Mouse (Mus musculus) cortical plate, adult 2 months (tissue): ENCODE results near the gene Ncor1. TPM values are rescaled to one million over a fixed set of nuclear protein-coding genes. Genes with fewer than 3 reads are reported as not detected.
A peak's percentile ranks its signal among the peaks of the same experiment; 100 is the strongest.
"Not testable (repeated sequence)": the region's sequence is repeated elsewhere in the genome, so short reads cannot be mapped to it uniquely, and the experiment has no call there.

Experiments used
- H3K27ac ChIP-seq: fragments of 200-500 bp; 2 replicates; pipeline ENCODE4 v1.5.1; 2012; ENCODE audit warnings: low read length, control low read depth, inconsistent platforms; ENCODE audit not compliant: insufficient read depth
- H3K4me1 ChIP-seq: fragments of 200-500 bp; 2 replicates; pipeline ENCODE4 v1.6.1; 2011; ENCODE audit warnings: low read length; ENCODE audit not compliant: control insufficient read depth, insufficient read depth
- H3K4me3 ChIP-seq: fragments of 200-500 bp; 2 replicates; pipeline ENCODE4 v1.5.1; 2011; ENCODE audit warnings: mild to moderate bottlenecking, low read length, control low read depth; ENCODE audit not compliant: insufficient read depth
- CTCF ChIP-seq: fragments of 200-500 bp; IDR thresholded peaks from 2 replicates; pipeline ENCODE4 v1.5.1; 2011; ENCODE audit warnings: mild to moderate bottlenecking, control low read depth, low read length; ENCODE audit not compliant: insufficient read depth; ENCODE audit errors: extremely low read depth
- POLR2A ChIP-seq: fragments of 200-500 bp; IDR thresholded peaks from 2 replicates; pipeline ENCODE4 v1.6.1; 2011; ENCODE audit warnings: mild to moderate bottlenecking, low read length, control low read depth; ENCODE audit not compliant: insufficient read depth; ENCODE audit errors: extremely low read depth
- polyA plus RNA-seq: library from polyadenylated mRNA; depleted of rRNA; stranded (reverse); fragments of >200 nt; gene quantifications from 2 replicates; pipeline ENCODE4 v1.2.3, GENCODE M21; 2012

The Ncor1 gene
- polyA plus RNA-seq, 1 experiment = 129 TPM

DNA sequence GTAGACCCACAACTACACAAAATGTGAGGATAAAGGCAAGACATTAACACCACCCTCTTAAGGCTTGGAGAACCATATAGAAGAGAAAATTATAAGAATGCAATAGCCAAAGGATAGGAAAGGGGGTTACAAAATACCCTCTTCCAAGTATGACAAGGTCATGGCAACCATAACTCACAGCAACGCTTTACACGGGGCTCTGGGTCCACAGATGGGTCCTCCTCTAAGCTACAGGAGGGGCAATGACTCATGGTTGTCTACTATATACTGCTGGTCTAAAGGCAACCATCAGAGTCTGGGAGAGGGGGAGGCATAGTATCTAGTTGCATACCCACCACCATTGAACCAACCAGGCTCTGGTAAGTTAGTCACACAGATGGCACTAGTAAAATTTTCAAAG, 26.1 kb downstream of the Ncor1 start:
- Histone ChIP-seq H3K4me1 (no peaks in the 10 kb centered on the region; the same call in 1 of the 2 replicates), H3K27ac (no peak overlapping the region), H3K4me3 (no peak overlapping the region)
- TF ChIP-seq POLR2A (no peak), CTCF (no peak)

GRCm38 (mm10) chr11:62427105-62427504, 31.2 kb downstream of the Ncor1 start:
- H3K4me3 ChIP-seq = no peak overlapping the region
- H3K27ac ChIP-seq = no peak overlapping the region
- TF ChIP-seq POLR2A (no peak), CTCF (no peak)
- H3K4me1 ChIP-seq = no peaks in the 10 kb centered on the region; the same call in 1 of the 2 replicates

GRCm38 (mm10) chr11:62426266-62426665, 32.1 kb downstream of the Ncor1 start:
- TF ChIP-seq POLR2A = no peak
- TF ChIP-seq CTCF = no peak
- H3K4me3 ChIP-seq = no peak overlapping the region
- no peak overlapping the region for H3K27ac ChIP-seq
- H3K4me1 ChIP-seq = no peaks in the 10 kb centered on the region; the same call in 1 of the 2 replicates

GRCm38 (mm10) chr11:62424525-62424924, 33.8 kb downstream of the Ncor1 start:
- Histone ChIP-seq H3K4me1 (no peaks in the 10 kb centered on the region), H3K27ac (no peak overlapping the region), H3K4me3 (no peak overlapping the region)
- TF ChIP-seq POLR2A = no peak
- no peak for TF ChIP-seq CTCF

DNA sequence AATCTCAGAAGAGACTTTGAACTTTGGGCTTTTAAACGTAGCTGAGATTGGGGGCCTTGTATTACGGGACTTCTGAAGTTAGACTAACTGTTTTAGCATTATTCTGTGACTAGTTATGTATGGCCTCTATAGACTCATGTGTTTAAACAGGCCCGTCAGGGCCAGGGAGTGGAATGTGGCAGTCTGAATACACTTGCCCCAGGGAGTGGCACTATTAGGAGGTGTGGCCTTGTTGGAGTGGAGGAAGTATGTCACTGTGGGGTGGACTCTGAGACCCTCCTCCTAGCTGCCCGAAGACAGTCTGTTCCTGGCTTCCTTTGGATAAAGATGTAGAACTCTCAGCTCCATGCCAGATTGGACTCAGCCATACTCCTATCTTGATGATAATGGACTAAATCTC, 43.3 kb downstream of the Ncor1 start:
- no peak for TF ChIP-seq CTCF
- no peak for TF ChIP-seq POLR2A
- no peak overlapping the region for H3K27ac ChIP-seq
- no peak overlapping the region for H3K4me3 ChIP-seq
- no peaks in the 10 kb centered on the region for H3K4me1 ChIP-seq

DNA sequence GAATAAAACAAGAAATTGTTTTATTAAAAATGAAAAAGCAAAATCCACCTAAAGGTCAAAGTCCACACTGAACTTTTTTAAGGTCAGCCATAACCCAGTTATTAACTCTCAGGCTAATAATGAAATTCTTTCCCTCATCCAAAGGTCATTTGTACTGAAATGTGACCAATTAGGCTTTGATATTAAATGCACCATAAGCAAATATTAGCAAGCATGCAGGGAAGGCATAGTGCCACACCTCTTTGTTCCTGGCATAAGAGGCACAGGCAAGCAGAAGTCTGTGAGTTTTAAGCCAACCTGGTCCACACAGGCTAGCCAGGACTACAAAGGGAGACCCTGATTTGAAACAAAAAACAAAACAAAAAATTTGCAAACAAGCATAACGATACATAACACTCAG, 48.7 kb downstream of the Ncor1 start:
- Histone ChIP-seq H3K27ac (no peak overlapping the region), H3K4me3 (no peak overlapping the region), H3K4me1 (no peaks in the 10 kb centered on the region)
- TF ChIP-seq POLR2A (no peak), CTCF (no peak)

GRCm38 (mm10) chr11:62408848-62409247, 49.5 kb downstream of the Ncor1 start:
- no peak overlapping the region for H3K27ac ChIP-seq
- H3K4me3 ChIP-seq = no peak overlapping the region
- TF ChIP-seq POLR2A = no peak
- TF ChIP-seq CTCF = no peak
- no peaks in the 10 kb centered on the region for H3K4me1 ChIP-seq

DNA sequence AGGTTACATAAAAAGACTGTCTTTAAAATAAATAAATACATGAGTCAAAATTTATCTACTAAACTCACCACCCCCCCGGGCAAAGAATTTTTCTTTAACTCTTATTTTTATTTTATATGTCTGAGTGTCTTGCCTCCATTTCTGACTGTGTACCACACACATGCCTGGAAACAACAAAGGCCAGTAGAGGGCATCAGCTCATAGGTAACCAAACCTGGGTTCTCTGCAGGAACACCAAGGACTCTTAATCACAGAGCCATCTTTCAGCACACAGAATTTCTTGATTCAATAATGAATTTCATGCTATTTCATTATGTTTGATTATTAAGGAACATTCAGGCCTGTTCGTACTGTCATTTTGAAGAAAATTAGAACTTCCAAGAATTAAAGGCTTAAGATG, 61.9 kb downstream of the Ncor1 start:
- no peak for TF ChIP-seq POLR2A
- peak; percentile 42; the same call in 1 of the 2 replicates for TF ChIP-seq CTCF
- Histone ChIP-seq H3K4me1 (no peaks in the 10 kb centered on the region), H3K4me3 (no peak overlapping the region), H3K27ac (no peak overlapping the region)

GRCm38 (mm10) chr11:62388331-62388679, 70.0 kb downstream of the Ncor1 start:
- TF ChIP-seq CTCF = no peak
- no peak for TF ChIP-seq POLR2A
- no peak overlapping the region for H3K4me3 ChIP-seq
- H3K27ac ChIP-seq = no peak overlapping the region
- no peaks in the 10 kb centered on the region for H3K4me1 ChIP-seq

- Histone ChIP-seq H3K4me1 (no peaks in the 10 kb centered on the region), H3K27ac (no peak overlapping the region), H3K4me3 (no peak overlapping the region)
- no peak for TF ChIP-seq CTCF
- TF ChIP-seq POLR2A = no peak
These were observed 70.6 kb downstream of the Ncor1 start for GRCm38 (mm10) chr11:62387608-62388330.

GRCm38 (mm10) chr11:62377202-62377851, 81.0 kb downstream of the Ncor1 start:
- H3K4me1 ChIP-seq, H3K27ac ChIP-seq, H3K4me3 ChIP-seq: not testable (repeated sequence)
